Mouse (Mus musculus) limb, embryonic 12.5 days (tissue): Measurements from ENCODE around the gene Mpv17. TPM values are rescaled to one million over a fixed set of nuclear protein-coding genes. Genes with fewer than 3 reads are reported as not detected.

Experiments used
- ATAC-seq: fragments of 200-750 bp; cut with Nextera tagmentation; 2 replicates; pipeline ENCODE4 v1.8.0; 2017; ENCODE audit warnings: low read depth, moderate TSS enrichment; ENCODE audit not compliant: insufficient number of reproducible peaks, insufficient read depth, low FRiP score, low TSS enrichment
- H3K27ac ChIP-seq: fragments of 300-500 bp; sonication (generic); 2 replicates; pipeline ENCODE4 v1.5.1; 2016; ENCODE audit warnings: mild to moderate bottlenecking, moderate library complexity
- H3K27me3 ChIP-seq: fragments of 300-500 bp; sonication (generic); 2 replicates; pipeline ENCODE4 v1.6.1; 2016; ENCODE audit warnings: mild to moderate bottlenecking, moderate library complexity
- H3K36me3 ChIP-seq: fragments of 300-500 bp; sonication (generic); 2 replicates; pipeline ENCODE4 v1.6.1; 2016; ENCODE audit warnings: mild to moderate bottlenecking, moderate library complexity
- H3K4me1 ChIP-seq: fragments of 300-500 bp; sonication (generic); replicated peaks from 2 replicates; pipeline ENCODE4 v1.6.1; 2016
- H3K4me2 ChIP-seq: fragments of 300-500 bp; sonication (generic); 2 replicates; pipeline ENCODE4 v1.6.1; 2016; ENCODE audit warnings: mild to moderate bottlenecking, moderate library complexity
- H3K4me3 ChIP-seq: fragments of 300-500 bp; sonication (generic); replicated peaks from 2 replicates; pipeline ENCODE4 v1.5.1; 2016; ENCODE audit warnings: mild to moderate bottlenecking
- H3K9ac ChIP-seq: fragments of 300-500 bp; sonication (generic); replicated peaks from 2 replicates; pipeline ENCODE4 v1.6.1; 2016; ENCODE audit warnings: mild to moderate bottlenecking, moderate library complexity
- H3K9me3 ChIP-seq: fragments of 300-500 bp; sonication (generic); 2 replicates; pipeline ENCODE4 v1.6.1; 2016; ENCODE audit warnings: mild to moderate bottlenecking, moderate library complexity
- WGBS: fragments of 180-500 bp; shearing (Covaris S2); methylation state at CpG from one replicate; pipeline ENCODE4 v1.1.7; 2016; 5-methylcytosine and 5-hydroxymethylcytosine counted together
- polyA plus RNA-seq: library from polyadenylated mRNA; unstranded; fragments of >200 nt; fragmentation: Nextera tagmentation; extraction: Ambion mirVana; gene quantifications from 2 replicates; pipeline ENCODE4 v1.2.1, GENCODE M21; 2016

The Mpv17 gene
- polyA plus RNA-seq, 1 experiment from 2014 or later: 59.4 TPM

- Histone ChIP-seq H3K27me3 (peaks cover 67% of the 10 kb centered on the region), H3K9ac (no peak overlapping the region), H3K4me1 (peaks cover 21% of the 10 kb centered on the region), H3K27ac (no peak overlapping the region), H3K9me3 (no peaks in the 10 kb centered on the region), H3K4me2 (peak overlapping the region; percentile 42), H3K4me3 (peak overlapping the region; percentile 27), H3K36me3 (peaks cover 9% of the 10 kb centered on the region; the same call in 1 of the 2 replicates)
- ATAC-seq: no peak
- 2% methylated on average over 13 of the region's 13 CpGs for WGBS
Observed at GRCm38 (mm10) chr5:31137658-31138057, 16.4 kb downstream of the Mpv17 start.

GRCm38 (mm10) chr5:31136730-31137424 lies 17.2 kb downstream of the Mpv17 start:
- H3K4me2 ChIP-seq: peak overlapping the region; percentile 42
- H3K27ac ChIP-seq: no peak overlapping the region
- H3K4me3 ChIP-seq: peak overlapping the region; percentile 27
- ATAC-seq: no peak
- H3K9ac ChIP-seq: no peak overlapping the region
- peaks cover 8% of the 10 kb centered on the region; the same call in 1 of the 2 replicates for H3K36me3 ChIP-seq
- H3K9me3 ChIP-seq: no peaks in the 10 kb centered on the region
- H3K27me3 ChIP-seq: peaks cover 67% of the 10 kb centered on the region
- 1% methylated on average over 33 of the region's 33 CpGs for WGBS
- peaks cover 21% of the 10 kb centered on the region for H3K4me1 ChIP-seq

GRCm38 (mm10) chr5:31126050-31126449 lies 28.0 kb downstream of the Mpv17 start:
- H3K4me3 ChIP-seq: no peak overlapping the region
- peaks cover 6% of the 10 kb centered on the region for H3K27me3 ChIP-seq
- no peaks in the 10 kb centered on the region for H3K4me1 ChIP-seq
- ATAC-seq: no peak
- H3K4me2 ChIP-seq: no peak overlapping the region
- no peaks in the 10 kb centered on the region for H3K9me3 ChIP-seq
- H3K27ac ChIP-seq: no peak overlapping the region
- no peak overlapping the region for H3K9ac ChIP-seq
- no peaks in the 10 kb centered on the region for H3K36me3 ChIP-seq
- 36% methylated on average over 5 of the region's 5 CpGs for WGBS

- no peak overlapping the region for H3K9ac ChIP-seq
- H3K4me3 ChIP-seq: no peak overlapping the region
- H3K27me3 ChIP-seq: no peaks in the 10 kb centered on the region
- ATAC-seq: no peak
- WGBS: 46% methylated on average over 2 of the region's 2 CpGs
- no peaks in the 10 kb centered on the region for H3K9me3 ChIP-seq
- H3K36me3 ChIP-seq: no peaks in the 10 kb centered on the region
- no peak overlapping the region for H3K4me2 ChIP-seq
- no peak overlapping the region for H3K27ac ChIP-seq
- H3K4me1 ChIP-seq: no peaks in the 10 kb centered on the region
Observed at GRCm38 (mm10) chr5:31123481-31123880, 30.6 kb downstream of the Mpv17 start.

GRCm38 (mm10) chr5:31121111-31121510 lies 32.9 kb downstream of the Mpv17 start:
- no peaks in the 10 kb centered on the region for H3K9me3 ChIP-seq
- no peak for ATAC-seq
- H3K4me2 ChIP-seq: no peak overlapping the region
- no peak overlapping the region for H3K9ac ChIP-seq
- H3K36me3 ChIP-seq: no peaks in the 10 kb centered on the region
- peaks cover 10% of the 10 kb centered on the region for H3K27me3 ChIP-seq
- no peak overlapping the region for H3K4me3 ChIP-seq
- WGBS: 84% methylated on average over 8 of the region's 8 CpGs
- no peaks in the 10 kb centered on the region for H3K4me1 ChIP-seq
- H3K27ac ChIP-seq: no peak overlapping the region

GRCm38 (mm10) chr5:31116912-31117311 lies 37.1 kb downstream of the Mpv17 start:
- Histone ChIP-seq H3K4me1 (no peaks in the 10 kb centered on the region), H3K27ac (no peak overlapping the region), H3K4me3 (no peak overlapping the region), H3K36me3 (no peaks in the 10 kb centered on the region), H3K9me3 (peaks cover 6% of the 10 kb centered on the region; the same call in 1 of the 2 replicates), H3K4me2 (no peak overlapping the region), H3K27me3 (peaks cover 10% of the 10 kb centered on the region), H3K9ac (no peak overlapping the region)
- WGBS: 23% methylated on average over 10 of the region's 10 CpGs
- no peak for ATAC-seq

- no peak for ATAC-seq
- Histone ChIP-seq H3K4me2 (no peak within 1 kb of the TSS), H3K4me1 (no peaks in the 10 kb centered on the region), H3K9ac (no peak within 1 kb of the TSS), H3K27me3 (peaks cover 10% of the 10 kb centered on the region), H3K27ac (no peak within 1 kb of the TSS), H3K4me3 (no peak within 1 kb of the TSS), H3K9me3 (peaks cover 6% of the 10 kb centered on the region; the same call in 1 of the 2 replicates), H3K36me3 (no peaks in the 10 kb centered on the region)
- 43% methylated on average over 3 of the region's 3 CpGs for WGBS
Observed at GRCm38 (mm10) chr5:31116354-31116753, 37.7 kb downstream of the Mpv17 start, which contains the start of gene Trim54. TSS of gene Trim54 (plus strand) at chr5:31116712.

GRCm38 (mm10) chr5:31110781-31111180 lies 43.3 kb downstream of the Mpv17 start:
- ATAC-seq: no peak
- H3K27me3 ChIP-seq: peaks cover 5% of the 10 kb centered on the region; the same call in 1 of the 2 replicates
- no peak overlapping the region for H3K4me2 ChIP-seq

GRCm38 (mm10) chr5:31108000-31108490 lies 46.0 kb downstream of the Mpv17 start, which contains the start of gene Slc30a3:
TSS of gene Slc30a3 (minus strand) at chr5:31108237.
- Histone ChIP-seq H3K4me3 (no peak within 1 kb of the TSS), H3K27me3 (peaks cover 21% of the 10 kb centered on the region), H3K36me3 (no peaks in the 10 kb centered on the region), H3K9me3 (no peaks in the 10 kb centered on the region), H3K27ac (no peak within 1 kb of the TSS), H3K4me1 (no peaks in the 10 kb centered on the region), H3K4me2 (no peak within 1 kb of the TSS), H3K9ac (no peak within 1 kb of the TSS)
- no peak for ATAC-seq
- WGBS: 91% methylated on average over 18 of the region's 18 CpGs

More at GRCm38 (mm10) chr5:31110781-31111180, 43.3 kb downstream of the Mpv17 start:
- Histone ChIP-seq H3K4me3 (no peak overlapping the region), H3K9ac (no peak overlapping the region), H3K36me3 (no peaks in the 10 kb centered on the region), H3K9me3 (peaks cover 6% of the 10 kb centered on the region; the same call in 1 of the 2 replicates), H3K27ac (no peak overlapping the region), H3K4me1 (no peaks in the 10 kb centered on the region)
- 35% methylated on average over 7 of the region's 7 CpGs for WGBS

- H3K27me3 ChIP-seq: peaks cover 21% of the 10 kb centered on the region
- H3K27ac ChIP-seq: no peak within 1 kb of the TSS
- no peak within 1 kb of the TSS for H3K4me2 ChIP-seq
- no peak within 1 kb of the TSS for H3K4me3 ChIP-seq
- ATAC-seq: no peak
- no peaks in the 10 kb centered on the region for H3K4me1 ChIP-seq
- H3K9ac ChIP-seq: no peak within 1 kb of the TSS
- no peaks in the 10 kb centered on the region for H3K9me3 ChIP-seq
- no peaks in the 10 kb centered on the region for H3K36me3 ChIP-seq
- WGBS: 80% methylated on average over 9 of the region's 9 CpGs
Observed at GRCm38 (mm10) chr5:31105814-31106335, 48.2 kb downstream of the Mpv17 start, which contains the start of gene Dnajc5g. TSS of gene Dnajc5g (plus strand) at chr5:31106285.

GRCm38 (mm10) chr5:31095711-31096480 lies 58.2 kb downstream of the Mpv17 start:
- no peak for ATAC-seq
- Histone ChIP-seq H3K36me3 (no peaks in the 10 kb centered on the region), H3K27ac (no peak overlapping the region), H3K27me3 (peaks cover 92% of the 10 kb centered on the region), H3K4me3 (peak overlapping the region; percentile 26; the same call in 1 of the 2 replicates), H3K4me1 (peaks cover 30% of the 10 kb centered on the region), H3K9ac (no peak overlapping the region), H3K9me3 (no peaks in the 10 kb centered on the region), H3K4me2 (peak overlapping the region; percentile 69)
- 20% methylated on average over 11 of the region's 11 CpGs for WGBS
